Mouse (Mus musculus) bone marrow macrophage, adult 2 months (primary cell): Measurements from ENCODE around the gene Cdk8.

Experiments
- CTCF ChIP-seq: IDR thresholded peaks from 2 replicates; pipeline ENCODE4 v1.5.1; 2012; ENCODE audit warnings: low read depth, mild to moderate bottlenecking, low read length, moderate library complexity
- POLR2A ChIP-seq: IDR thresholded peaks from 2 replicates; pipeline ENCODE4 v1.6.1; 2012; ENCODE audit warnings: mild to moderate bottlenecking, low read depth, low read length, borderline replicate concordance

- no peak for TF ChIP-seq POLR2A
- TF ChIP-seq CTCF, result no peak
Observed at GRCm38 (mm10) chr5:146338064-146338463, 107.0 kb downstream of the Cdk8 start.
